Mouse (Mus musculus) forebrain, embryonic 12.5 days (tissue): ENCODE measurements around the gene Cd7. TPM values are rescaled to one million over a fixed set of nuclear protein-coding genes. Genes with fewer than 3 reads are reported as not detected.

ENCODE experiments used
- ATAC-seq: fragments of 200-750 bp; cut with Nextera tagmentation; 2 replicates; pipeline ENCODE4 v1.8.0; 2017; ENCODE audit warnings: moderate TSS enrichment; ENCODE audit not compliant: low FRiP score
- H3K27ac ChIP-seq: fragments of 300-500 bp; sonication (generic); 2 replicates; pipeline ENCODE4 v1.5.1; 2016; ENCODE audit warnings: mild to moderate bottlenecking
- H3K27me3 ChIP-seq: fragments of 300-500 bp; sonication (generic); 2 replicates; pipeline ENCODE4 v1.6.1; 2016; ENCODE audit warnings: mild to moderate bottlenecking
- H3K36me3 ChIP-seq: fragments of 300-500 bp; sonication (generic); replicated peaks from 2 replicates; pipeline ENCODE4 v1.6.1; 2016; ENCODE audit warnings: mild to moderate bottlenecking
- H3K4me1 ChIP-seq: fragments of 300-500 bp; sonication (generic); 2 replicates; pipeline ENCODE4 v1.6.1; 2016
- H3K4me2 ChIP-seq: fragments of 300-500 bp; sonication (generic); 2 replicates; pipeline ENCODE4 v1.6.1; 2016; ENCODE audit warnings: mild to moderate bottlenecking, moderate library complexity
- H3K4me3 ChIP-seq: fragments of 300-500 bp; sonication (generic); replicated peaks from 2 replicates; pipeline ENCODE4 v1.5.1; 2016; ENCODE audit warnings: mild to moderate bottlenecking
- H3K9ac ChIP-seq: fragments of 300-500 bp; sonication (generic); 2 replicates; pipeline ENCODE4 v1.6.1; 2016; ENCODE audit warnings: mild to moderate bottlenecking
- H3K9me3 ChIP-seq: fragments of 300-500 bp; sonication (generic); 2 replicates; pipeline ENCODE4 v1.6.1; 2016
- WGBS: fragments of 180-500 bp; shearing (Covaris S2); methylation state at CpG from one replicate; pipeline ENCODE4 v1.1.7; 2016; 5-methylcytosine and 5-hydroxymethylcytosine counted together
- polyA plus RNA-seq: library from polyadenylated mRNA; unstranded; fragments of >200 nt; fragmentation: Nextera tagmentation; extraction: Ambion mirVana; gene quantifications from 2 replicates; pipeline ENCODE4 v1.2.1, GENCODE M21; 2016

Cd7 gene
- polyA plus RNA-seq, 1 experiment from 2014 or later, result not detected

- Histone ChIP-seq H3K9me3 (no peaks in the 10 kb centered on the region), H3K4me2 (no peak overlapping the region), H3K4me1 (peaks cover 3% of the 10 kb centered on the region; the same call in 1 of the 2 replicates), H3K36me3 (no peaks in the 10 kb centered on the region), H3K27ac (no peak overlapping the region), H3K4me3 (no peak overlapping the region), H3K27me3 (no peaks in the 10 kb centered on the region), H3K9ac (no peak overlapping the region)
- ATAC-seq, result no peak
- 94% methylated on average over 3 of the region's 3 CpGs for WGBS
Measured at GRCm38 (mm10) chr11:121010044-121010755, 29.0 kb downstream of the Cd7 start.

- Histone ChIP-seq H3K4me1 (no peaks in the 10 kb centered on the region), H3K27ac (no peak overlapping the region), H3K4me3 (no peak overlapping the region), H3K36me3 (no peaks in the 10 kb centered on the region), H3K9ac (no peak overlapping the region), H3K27me3 (no peaks in the 10 kb centered on the region), H3K4me2 (no peak overlapping the region), H3K9me3 (no peaks in the 10 kb centered on the region)
- no peak for ATAC-seq
- 79% methylated on average over 6 of the region's 6 CpGs for WGBS
Measured at GRCm38 (mm10) chr11:121006184-121006583, 33.0 kb downstream of the Cd7 start.

- no peak overlapping the region for H3K4me2 ChIP-seq
- 62% methylated on average over 5 of the region's 5 CpGs for WGBS
Measured at GRCm38 (mm10) chr11:121004281-121004680, 34.9 kb downstream of the Cd7 start.

GRCm38 (mm10) chr11:121001966-121002365, 37.3 kb downstream of the Cd7 start:
- H3K36me3 ChIP-seq, result no peaks in the 10 kb centered on the region
- WGBS, result 90% methylated on average over 4 of the region's 4 CpGs
- H3K4me1 ChIP-seq, result no peaks in the 10 kb centered on the region
- no peaks in the 10 kb centered on the region for H3K27me3 ChIP-seq
- H3K27ac ChIP-seq, result no peak overlapping the region
- no peak overlapping the region for H3K4me2 ChIP-seq
- H3K9me3 ChIP-seq, result no peaks in the 10 kb centered on the region
- H3K9ac ChIP-seq, result no peak overlapping the region
- H3K4me3 ChIP-seq, result no peak overlapping the region
- ATAC-seq, result no peak

More at GRCm38 (mm10) chr11:121004281-121004680, 34.9 kb downstream of the Cd7 start:
- Histone ChIP-seq H3K9me3 (no peaks in the 10 kb centered on the region), H3K4me1 (no peaks in the 10 kb centered on the region), H3K27me3 (no peaks in the 10 kb centered on the region), H3K27ac (no peak overlapping the region), H3K36me3 (no peaks in the 10 kb centered on the region), H3K9ac (no peak overlapping the region), H3K4me3 (no peak overlapping the region)
- ATAC-seq, result no peak

GRCm38 (mm10) chr11:120994741-120995140, 44.5 kb downstream of the Cd7 start:
- H3K4me3 ChIP-seq, result no peak overlapping the region
- H3K9ac ChIP-seq, result no peak overlapping the region
- H3K27me3 ChIP-seq, result no peaks in the 10 kb centered on the region
- WGBS, result 91% methylated on average over 6 of the region's 6 CpGs
- no peaks in the 10 kb centered on the region for H3K36me3 ChIP-seq
- no peak for ATAC-seq
- H3K27ac ChIP-seq, result no peak overlapping the region
- H3K9me3 ChIP-seq, result no peaks in the 10 kb centered on the region
- peaks cover 24% of the 10 kb centered on the region for H3K4me1 ChIP-seq
- no peak overlapping the region for H3K4me2 ChIP-seq

- ATAC-seq, result no peak
- Histone ChIP-seq H3K4me1 (peaks cover 36% of the 10 kb centered on the region), H3K36me3 (no peaks in the 10 kb centered on the region), H3K4me3 (no peak overlapping the region), H3K27ac (no peak overlapping the region), H3K9me3 (no peaks in the 10 kb centered on the region), H3K27me3 (no peaks in the 10 kb centered on the region), H3K4me2 (no peak overlapping the region), H3K9ac (no peak overlapping the region)
- 92% methylated on average over 5 of the region's 5 CpGs for WGBS
Measured at GRCm38 (mm10) chr11:120993586-120993985, 45.6 kb downstream of the Cd7 start.

- H3K9me3 ChIP-seq, result no peaks in the 10 kb centered on the region
- H3K27me3 ChIP-seq, result no peaks in the 10 kb centered on the region
- no peaks in the 10 kb centered on the region for H3K36me3 ChIP-seq
- H3K27ac ChIP-seq, result no peak overlapping the region
- H3K4me1 ChIP-seq, result peaks cover 41% of the 10 kb centered on the region
- no peak overlapping the region for H3K4me2 ChIP-seq
- WGBS, result 96% methylated on average over 3 of the region's 3 CpGs
- H3K9ac ChIP-seq, result 0 out of 2 replicates have a peak overlapping the region, but pooled peaks have one; percentile 7
- no peak overlapping the region for H3K4me3 ChIP-seq
- no peak for ATAC-seq
Measured at GRCm38 (mm10) chr11:120993080-120993479, 46.1 kb downstream of the Cd7 start.

- Histone ChIP-seq H3K36me3 (no peaks in the 10 kb centered on the region), H3K27ac (peak overlapping the region; percentile 98), H3K9me3 (no peaks in the 10 kb centered on the region), H3K27me3 (no peaks in the 10 kb centered on the region), H3K4me1 (peaks cover 48% of the 10 kb centered on the region), H3K4me2 (peak overlapping the region; percentile 75), H3K9ac (peak overlapping the region; percentile 100), H3K4me3 (peak overlapping the region; percentile 100)
- 84% methylated on average over 3 of the region's 3 CpGs for WGBS
- peak; percentile 12 for ATAC-seq
Measured at GRCm38 (mm10) chr11:120991791-120992190, 47.4 kb downstream of the Cd7 start.

GRCm38 (mm10) chr11:120990951-120991526, 48.2 kb downstream of the Cd7 start, which contains the start of gene Csnk1d:
Csnk1d (minus strand) TSS chr11:120991330.
- Histone ChIP-seq H3K4me3 (peak within 1 kb of the TSS; percentile 100), H3K27me3 (no peaks in the 10 kb centered on the region), H3K9me3 (no peaks in the 10 kb centered on the region), H3K4me2 (peak within 1 kb of the TSS; percentile 75), H3K9ac (peak within 1 kb of the TSS; percentile 100), H3K36me3 (peaks cover 6% of the 10 kb centered on the region), H3K4me1 (peaks cover 48% of the 10 kb centered on the region), H3K27ac (peak within 1 kb of the TSS; percentile 98)
- ATAC-seq, result peak; percentile 91
- WGBS, result 0% methylated on average over 51 of the region's 59 CpGs

- H3K9ac ChIP-seq, result peak overlapping the region; percentile 100
- H3K36me3 ChIP-seq, result peaks cover 14% of the 10 kb centered on the region
- peak overlapping the region; percentile 75 for H3K4me2 ChIP-seq
- H3K9me3 ChIP-seq, result no peaks in the 10 kb centered on the region
- H3K4me1 ChIP-seq, result peaks cover 48% of the 10 kb centered on the region
- no peaks in the 10 kb centered on the region for H3K27me3 ChIP-seq
- WGBS, result under 1% methylated on average over 25 of the region's 35 CpGs
- peak; percentile 61 for ATAC-seq
- H3K27ac ChIP-seq, result peak overlapping the region; percentile 98
- H3K4me3 ChIP-seq, result peak overlapping the region; percentile 100
Measured at GRCm38 (mm10) chr11:120990126-120990781, 49.0 kb downstream of the Cd7 start.

GRCm38 (mm10) chr11:120989523-120989922, 49.7 kb downstream of the Cd7 start:
- Histone ChIP-seq H3K4me3 (peak overlapping the region; percentile 100), H3K27ac (peak overlapping the region; percentile 98; the same call in 1 of the 2 replicates), H3K9ac (peak overlapping the region; percentile 100), H3K9me3 (no peaks in the 10 kb centered on the region), H3K4me1 (peaks cover 48% of the 10 kb centered on the region), H3K36me3 (peaks cover 19% of the 10 kb centered on the region), H3K4me2 (peak overlapping the region; percentile 75), H3K27me3 (no peaks in the 10 kb centered on the region)
- WGBS, result 59% methylated on average over 1 of the region's 1 CpGs
- ATAC-seq, result no peak

GRCm38 (mm10) chr11:120988410-120988809, 50.8 kb downstream of the Cd7 start:
- Histone ChIP-seq H3K36me3 (peaks cover 27% of the 10 kb centered on the region), H3K4me1 (peaks cover 46% of the 10 kb centered on the region), H3K27ac (no peak overlapping the region), H3K9me3 (no peaks in the 10 kb centered on the region), H3K27me3 (no peaks in the 10 kb centered on the region), H3K4me3 (0 out of 2 replicates have a peak overlapping the region, but pooled peaks have one; percentile 100), H3K4me2 (peak overlapping the region; percentile 75; the same call in 1 of the 2 replicates), H3K9ac (no peak overlapping the region)
- WGBS, result 83% methylated on average over 4 of the region's 4 CpGs
- no peak for ATAC-seq
